Mouse (Mus musculus) bone marrow, adult 2 months (tissue): ENCODE data around the gene Zbtb2.

Experiments
- CTCF ChIP-seq: fragments of 200-500 bp; IDR thresholded peaks from 2 replicates; pipeline ENCODE4 v1.5.1; 2011; ENCODE audit warnings: low read length, control low read depth; ENCODE audit not compliant: control insufficient read depth, insufficient read depth
- POLR2A ChIP-seq: fragments of 200-500 bp; IDR thresholded peaks from 2 replicates; pipeline ENCODE4 v1.6.1; 2011; ENCODE audit warnings: low read depth, mild to moderate bottlenecking, control low read depth, low read length, borderline replicate concordance; ENCODE audit not compliant: control insufficient read depth

- TF ChIP-seq CTCF (no peak), POLR2A (no peak)
These were observed 10.2 kb upstream of the Zbtb2 start for GRCm38 (mm10) chr10:4398058-4398457.
